Mouse (Mus musculus) Patski (cell line): ENCODE results near the gene Zkscan6. TPM values are rescaled to one million over a fixed set of nuclear protein-coding genes. Genes with fewer than 3 reads are reported as not detected.

Experiments used
- ATAC-seq: fragments of 100-300 bp; one replicate; pipeline ENCODE4 v1.8.0; 2021
- CTCF ChIA-PET: fragments of 350-600 bp; sonication (Branson Sonifier 250); formaldehyde crosslinking; loops from one replicate; lab custom pipeline; 2022; ENCODE audit warnings: inconsistent platforms; lab: Charles Lee
- POLR2A ChIA-PET: fragments of 350-600 bp; sonication (Branson Sonifier 250); formaldehyde crosslinking; loops from one replicate; lab custom pipeline; 2022; ENCODE audit warnings: antibody characterized with exemption, inconsistent platforms; lab: Charles Lee
- DNase-seq: peaks from one replicate; pipeline ENCODE4 v3.0.0-alpha.2; 2011; ENCODE audit warnings: low read depth, low spot score
- H3K27me3 ChIP-seq: fragments of 371-371 bp; one replicate; pipeline ENCODE4 v1.5.1; 2021
- CTCF ChIP-seq: fragments of 100-300 bp; IDR thresholded peaks from one replicate; pipeline ENCODE4 v1.5.1; 2021
- in situ Hi-C: fragments of 300-500 bp; cut with MboI; formaldehyde crosslinking; loops from 3 replicates; pipeline ENCODE4 v1.11.1; 2018; ENCODE audit warnings: low pct_unique_long_range_greater_than_20kb, mixed read lengths
- polyA plus RNA-seq: library from polyadenylated mRNA; unstranded; gene quantifications from one replicate; pipeline ENCODE4 v1.2.3, GENCODE M21; 2021

Gene Zkscan6
- polyA plus RNA-seq, 1 experiment from 2014 or later: 10.4 TPM

- no peak for ATAC-seq
- DNase-seq: no peak
- H3K27me3 ChIP-seq: no peaks in the 10 kb centered on the region
- in situ Hi-C loops: no loop called here
- no peak for TF ChIP-seq CTCF
- ChIA-PET POLR2A (interaction anchor here (0.6 kb wide), 1 partner anchor 48 kb away, joined by 4 read pairs; no protein-coding TSS in a partner anchor), CTCF (interaction anchor here (1.3 kb wide), 1 partner anchor 13 kb away, joined by 5 read pairs; no protein-coding TSS in a partner anchor)
Measured at GRCm38 (mm10) chr11:65807601-65808000, 626 bp downstream of the Zkscan6 start.

GRCm38 (mm10) chr11:65812088-65812487, 5.1 kb downstream of the Zkscan6 start:
- H3K27me3 ChIP-seq: no peaks in the 10 kb centered on the region
- in situ Hi-C loops: no loop called here
- CTCF ChIA-PET: interaction anchor here (1.4 kb wide), 1 partner anchor 9 kb away, joined by 6 read pairs; no protein-coding TSS in a partner anchor
- no peak for TF ChIP-seq CTCF
- DNase-seq (no peak), ATAC-seq (no peak)
- POLR2A ChIA-PET: no interaction called here

- in situ Hi-C loops: no loop called here
- no peaks in the 10 kb centered on the region for H3K27me3 ChIP-seq
- no peak for ATAC-seq
- DNase-seq: no peak
- POLR2A ChIA-PET: no interaction called here
- CTCF ChIA-PET: no interaction called here
- TF ChIP-seq CTCF: no peak
Measured at GRCm38 (mm10) chr11:65814381-65814780, 7.4 kb downstream of the Zkscan6 start.

GRCm38 (mm10) chr11:65816237-65816636, 9.3 kb downstream of the Zkscan6 start:
- no peaks in the 10 kb centered on the region for H3K27me3 ChIP-seq
- POLR2A ChIA-PET: no interaction called here
- ATAC-seq (no peak), DNase-seq (no peak)
- in situ Hi-C loops: no loop called here
- CTCF ChIA-PET: no interaction called here
- no peak for TF ChIP-seq CTCF

GRCm38 (mm10) chr11:65818193-65818592, 11.2 kb downstream of the Zkscan6 start:
- in situ Hi-C loops: no loop called here
- ATAC-seq: no peak
- DNase-seq: no peak
- TF ChIP-seq CTCF: no peak
- no peaks in the 10 kb centered on the region for H3K27me3 ChIP-seq
- POLR2A ChIA-PET: no interaction called here
- CTCF ChIA-PET: no interaction called here

GRCm38 (mm10) chr11:65820280-65820679, 13.3 kb downstream of the Zkscan6 start:
- peak; percentile 33 for ATAC-seq
- ChIA-PET POLR2A (no interaction called here), CTCF (interaction anchor here (0.8 to 2.6 kb wide), 14 partner anchors 8 to 552 kb away, joined by 3 to 13 read pairs (median 4); partner anchors contain the start of gene Zkscan6)
- TF ChIP-seq CTCF: peak; percentile 26
- no peaks in the 10 kb centered on the region for H3K27me3 ChIP-seq
- in situ Hi-C loops: no loop called here
- no peak for DNase-seq

GRCm38 (mm10) chr11:65820877-65821276, 13.9 kb downstream of the Zkscan6 start:
- ChIA-PET CTCF (interaction anchor here (0.7 to 2.6 kb wide), 16 partner anchors 9 to 552 kb away, joined by 3 to 13 read pairs (median 4); partner anchors contain the start of gene Zkscan6), POLR2A (no interaction called here)
- no peaks in the 10 kb centered on the region for H3K27me3 ChIP-seq
- DNase-seq: peak; percentile 22
- TF ChIP-seq CTCF: peak; percentile 82
- ATAC-seq: peak; percentile 89
- in situ Hi-C loops: no loop called here

GRCm38 (mm10) chr11:65824556-65824955, 17.6 kb downstream of the Zkscan6 start:
- no peaks in the 10 kb centered on the region for H3K27me3 ChIP-seq
- DNase-seq: no peak
- ChIA-PET POLR2A (interaction anchor here (0.7 kb wide), 1 partner anchor 629 kb away, joined by 3 read pairs; no protein-coding TSS in a partner anchor), CTCF (no interaction called here)
- in situ Hi-C loops: no loop called here
- no peak for TF ChIP-seq CTCF
- no peak for ATAC-seq

- DNase-seq: no peak
- TF ChIP-seq CTCF: no peak
- CTCF ChIA-PET: no interaction called here
- in situ Hi-C loops: no loop called here
- ATAC-seq: no peak
- H3K27me3 ChIP-seq: no peaks in the 10 kb centered on the region
- POLR2A ChIA-PET: no interaction called here
Measured at GRCm38 (mm10) chr11:65838999-65839398, 32.0 kb downstream of the Zkscan6 start.

GRCm38 (mm10) chr11:65846446-65846845, 39.5 kb downstream of the Zkscan6 start:
- ChIA-PET CTCF (interaction anchor here (1.0 to 1.6 kb wide), 4 partner anchors 12 to 26 kb away, joined by 3 to 6 read pairs (median 3); no protein-coding TSS in a partner anchor), POLR2A (no interaction called here)
- DNase-seq (no peak), ATAC-seq (no peak)
- H3K27me3 ChIP-seq: no peaks in the 10 kb centered on the region
- in situ Hi-C loops: no loop called here
- TF ChIP-seq CTCF: no peak

- CTCF ChIA-PET: interaction anchor here (1.6 kb wide), 1 partner anchor 19 kb away, joined by 3 read pairs; no protein-coding TSS in a partner anchor
- no peaks in the 10 kb centered on the region for H3K27me3 ChIP-seq
- in situ Hi-C loops: no loop called here
- POLR2A ChIA-PET: no interaction called here
- DNase-seq (no peak), ATAC-seq (peak; percentile 90)
- TF ChIP-seq CTCF: peak; percentile 48
Measured at GRCm38 (mm10) chr11:65852066-65852465, 45.1 kb downstream of the Zkscan6 start.
